Mouse (Mus musculus): Measurements from ENCODE around the gene Lkaaear1. TPM values are rescaled to one million over a fixed set of nuclear protein-coding genes. Genes with fewer than 3 reads are reported as not detected.

Gene Lkaaear1
- total RNA-seq, 1 experiment = not detected

DNA sequence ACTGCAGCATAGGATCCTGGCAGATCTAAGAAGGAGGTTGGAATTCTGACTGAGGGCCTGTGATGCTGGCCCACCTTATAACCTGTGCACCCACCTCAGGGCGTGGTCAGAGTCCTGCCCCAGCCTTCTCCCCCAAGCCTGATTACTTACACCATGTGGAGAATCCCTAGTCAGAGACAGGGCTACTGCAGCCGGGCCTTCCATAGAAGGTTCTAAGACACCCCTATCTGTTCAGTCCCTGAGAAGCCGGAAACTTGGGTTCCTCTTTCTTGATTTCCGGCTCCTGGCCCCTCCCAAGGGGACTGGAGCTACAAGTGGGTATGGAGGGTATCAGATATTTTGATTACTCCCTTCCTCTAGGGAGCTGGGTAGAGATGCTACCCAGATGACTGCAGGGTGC, 6.7 kb downstream of the Lkaaear1 start:
- no peak overlapping the region for H3K9ac ChIP-seq (ENCODE audit: insufficient read depth, low read depth, low read length, poor library complexity, severe bottlenecking)
- no peak for TF ChIP-seq ZNF384 (IDR thresholded peaks at IDR 0.05; ENCODE audit: low read depth, low read length)
- no peak for TF ChIP-seq ZC3H11A (IDR thresholded peaks at IDR 0.05; ENCODE audit: borderline replicate concordance, low read depth, low read length)
- no peak for TF ChIP-seq CHD2 (IDR thresholded peaks at IDR 0.05; ENCODE audit: low read depth, low read length)
- TF ChIP-seq HCFC1 (IDR thresholded peaks at IDR 0.05; ENCODE audit: borderline replicate concordance, insufficient read depth, low read length) = no peak
- no peak for TF ChIP-seq MAFK (IDR thresholded peaks at IDR 0.05; ENCODE audit: insufficient read depth, low read depth, low read length)
- in situ Hi-C loops (cut with MboI; ENCODE audit: low sequenced_read_pairs in 2 of 2, unreplicated experiment in 2 of 2) = no loop called here

DNA sequence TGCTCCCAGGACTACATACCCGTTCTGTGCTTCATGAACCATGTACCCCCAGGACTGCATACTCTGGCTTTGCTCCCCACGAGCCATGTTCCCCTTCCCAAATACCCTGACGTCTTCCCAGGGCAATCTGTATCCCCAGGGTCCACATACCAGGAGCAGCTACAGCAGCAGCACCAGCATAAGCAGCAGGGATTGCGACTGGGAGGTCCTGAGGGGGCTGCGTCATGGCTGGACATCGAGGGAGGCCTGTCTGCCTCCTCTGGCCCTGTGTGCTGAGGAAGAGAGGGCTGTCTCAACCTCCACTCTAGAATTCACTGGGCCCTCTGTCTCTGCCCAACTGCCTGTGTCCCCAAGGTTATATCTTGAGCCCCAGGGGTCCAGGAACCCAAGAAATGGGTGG, 7.2 kb downstream of the Lkaaear1 start:
- no peak overlapping the region for H3K4me3 ChIP-seq (ENCODE audit: insufficient read depth in 1 of 2, low read depth in 1 of 2, low read length in 2 of 2, poor library complexity in 1 of 2, severe bottlenecking in 1 of 2)
- in situ Hi-C loops (cut with MboI; ENCODE audit: low sequenced_read_pairs in 2 of 2, unreplicated experiment in 2 of 2) = no loop called here
- no peak overlapping the region for H3K27ac ChIP-seq (ENCODE audit: insufficient read depth, low read depth, low read length, poor library complexity, severe bottlenecking)
- no peak for TF ChIP-seq ZC3H11A (IDR thresholded peaks at IDR 0.05; ENCODE audit: borderline replicate concordance, low read depth, low read length)
- no peak for TF ChIP-seq MAFK (IDR thresholded peaks at IDR 0.05; ENCODE audit: insufficient read depth, low read depth, low read length)
- no peak for TF ChIP-seq HCFC1 (IDR thresholded peaks at IDR 0.05; ENCODE audit: borderline replicate concordance, insufficient read depth, low read length)
- TF ChIP-seq CHD2 (IDR thresholded peaks at IDR 0.05; ENCODE audit: low read depth, low read length) = no peak
- no peak for TF ChIP-seq ZNF384 (IDR thresholded peaks at IDR 0.05; ENCODE audit: low read depth, low read length)
- peaks cover 14% of the 10 kb centered on the region; the same call in 1 of the 2 replicates for H3K36me3 ChIP-seq (ENCODE audit: control insufficient read depth, insufficient read depth, low read length, poor library complexity, severe bottlenecking)
- H3K9me3 ChIP-seq (ENCODE audit: control insufficient read depth, insufficient read depth, low read depth, low read length) = no peaks in the 10 kb centered on the region
- H3K9ac ChIP-seq (ENCODE audit: insufficient read depth, low read depth, low read length, poor library complexity, severe bottlenecking) = no peak overlapping the region
- DNase-seq (ENCODE audit: low read depth, low spot score) = no peak
- peaks cover 0 to 7% of the 10 kb centered on the region in 2 experiments; a peak in 1 of 4 replicates for H3K4me1 ChIP-seq (ENCODE audit: control insufficient read depth in 2 of 2, insufficient read depth in 2 of 2, low read length in 2 of 2, poor library complexity in 1 of 2)

More for the DNA sequence above, 6.7 kb downstream of the Lkaaear1 start:
- Histone ChIP-seq H3K9me3 (ENCODE audit: control insufficient read depth, insufficient read depth, low read depth, low read length) (no peaks in the 10 kb centered on the region), H3K4me3 (ENCODE audit: insufficient read depth in 1 of 2, low read depth in 1 of 2, low read length in 2 of 2, poor library complexity in 1 of 2, severe bottlenecking in 1 of 2) (no peak overlapping the region), H3K27ac (ENCODE audit: insufficient read depth, low read depth, low read length, poor library complexity, severe bottlenecking) (no peak overlapping the region), H3K36me3 (ENCODE audit: control insufficient read depth, insufficient read depth, low read length, poor library complexity, severe bottlenecking) (peaks cover 13% of the 10 kb centered on the region; the same call in 1 of the 2 replicates), H3K4me1 (ENCODE audit: control insufficient read depth in 2 of 2, insufficient read depth in 2 of 2, low read length in 2 of 2, poor library complexity in 1 of 2) (peaks cover 0 to 7% of the 10 kb centered on the region in 2 experiments; a peak in 1 of 4 replicates)
- no peak for DNase-seq (ENCODE audit: low read depth, low spot score)

DNA sequence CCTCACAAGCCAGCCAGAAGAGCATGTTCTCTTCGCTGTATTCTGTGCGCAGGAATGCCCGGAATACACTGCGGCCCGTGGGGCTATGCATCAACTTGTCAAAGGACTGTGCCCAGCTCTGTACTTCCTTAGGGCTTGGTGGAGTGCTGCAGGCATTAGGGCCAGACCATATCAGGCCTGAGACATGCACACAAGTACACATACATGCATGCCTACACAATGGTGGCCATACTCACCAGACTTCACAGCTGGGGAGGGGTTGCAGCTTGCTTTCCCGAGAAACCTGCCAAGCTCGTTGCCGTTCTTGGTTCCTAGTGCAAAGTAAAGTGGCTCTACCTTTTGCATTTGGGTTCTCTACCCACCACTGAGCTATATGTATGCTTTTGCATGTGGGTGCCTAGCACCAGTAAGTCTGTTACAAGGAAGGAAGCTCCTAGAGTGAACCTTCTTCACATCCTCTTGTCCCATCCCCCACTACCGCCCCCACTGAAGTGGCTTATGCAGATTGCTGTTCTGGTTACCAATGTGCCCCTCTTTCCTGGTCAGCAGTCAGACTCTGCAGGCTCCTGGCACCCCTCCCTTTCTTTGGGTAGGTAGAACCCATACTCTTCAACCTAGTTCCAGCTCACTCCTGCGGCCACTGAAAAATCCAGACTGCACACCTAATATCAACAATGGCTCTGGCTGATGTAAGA, 8.6 kb downstream of the Lkaaear1 start:
- TF ChIP-seq HCFC1 (IDR thresholded peaks at IDR 0.05; ENCODE audit: borderline replicate concordance, insufficient read depth, low read length) = no peak
- no peak for TF ChIP-seq MAFK (IDR thresholded peaks at IDR 0.05; ENCODE audit: insufficient read depth, low read depth, low read length)
- TF ChIP-seq ZC3H11A (IDR thresholded peaks at IDR 0.05; ENCODE audit: borderline replicate concordance, low read depth, low read length) = no peak
- TF ChIP-seq CHD2 (IDR thresholded peaks at IDR 0.05; ENCODE audit: low read depth, low read length) = no peak
- no peak for TF ChIP-seq ZNF384 (IDR thresholded peaks at IDR 0.05; ENCODE audit: low read depth, low read length)
- in situ Hi-C loops (cut with MboI; ENCODE audit: low sequenced_read_pairs in 2 of 2, unreplicated experiment in 2 of 2) = no loop called here
- peaks cover 14% of the 10 kb centered on the region; the same call in 1 of the 2 replicates for H3K36me3 ChIP-seq (ENCODE audit: control insufficient read depth, insufficient read depth, low read length, poor library complexity, severe bottlenecking)
- DNase-seq (ENCODE audit: low read depth, low spot score) = no peak
- no peak overlapping the region for H3K9ac ChIP-seq (ENCODE audit: insufficient read depth, low read depth, low read length, poor library complexity, severe bottlenecking)
- H3K4me3 ChIP-seq (ENCODE audit: insufficient read depth in 1 of 2, low read depth in 1 of 2, low read length in 2 of 2, poor library complexity in 1 of 2, severe bottlenecking in 1 of 2) = no peak overlapping the region
- no peaks in the 10 kb centered on the region for H3K9me3 ChIP-seq (ENCODE audit: control insufficient read depth, insufficient read depth, low read depth, low read length)
- H3K4me1 ChIP-seq (ENCODE audit: control insufficient read depth in 2 of 2, insufficient read depth in 2 of 2, low read length in 2 of 2, poor library complexity in 1 of 2) = peaks cover 0 to 7% of the 10 kb centered on the region in 2 experiments; a peak in 1 of 4 replicates
- H3K27ac ChIP-seq (ENCODE audit: insufficient read depth, low read depth, low read length, poor library complexity, severe bottlenecking) = no peak overlapping the region

DNA sequence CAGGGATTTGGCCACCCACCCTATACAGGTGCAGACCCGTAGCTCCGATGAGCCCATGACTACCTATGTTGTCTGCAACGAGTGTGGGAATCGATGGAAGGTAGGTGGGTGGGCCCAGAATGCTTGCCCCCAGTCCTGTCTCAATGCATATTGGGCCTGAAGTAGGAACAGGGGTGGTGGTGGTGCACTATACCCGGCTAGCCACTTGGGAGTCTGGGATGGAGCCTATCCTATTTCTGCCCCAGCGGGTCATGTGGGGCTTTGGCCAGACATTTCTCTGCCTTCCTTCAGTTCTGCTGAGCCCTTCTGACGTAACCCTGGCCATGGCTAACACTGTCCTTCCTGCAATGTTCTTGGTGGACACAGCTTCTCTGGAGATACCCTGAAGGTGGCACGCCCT, 10.7 kb downstream of the Lkaaear1 start:
- no peak for DNase-seq (ENCODE audit: low read depth, low spot score)

More for the DNA sequence above, 10.7 kb downstream of the Lkaaear1 start:
- H3K4me1 ChIP-seq (ENCODE audit: control insufficient read depth in 2 of 2, insufficient read depth in 2 of 2, low read length in 2 of 2, poor library complexity in 1 of 2) = no peaks in the 10 kb centered on the region
- no peak for TF ChIP-seq CHD2 (IDR thresholded peaks at IDR 0.05; ENCODE audit: low read depth, low read length)
- no peak for TF ChIP-seq ZNF384 (IDR thresholded peaks at IDR 0.05; ENCODE audit: low read depth, low read length)
- TF ChIP-seq ZC3H11A (IDR thresholded peaks at IDR 0.05; ENCODE audit: borderline replicate concordance, low read depth, low read length) = no peak
- TF ChIP-seq MAFK (IDR thresholded peaks at IDR 0.05; ENCODE audit: insufficient read depth, low read depth, low read length) = no peak
- TF ChIP-seq HCFC1 (IDR thresholded peaks at IDR 0.05; ENCODE audit: borderline replicate concordance, insufficient read depth, low read length) = no peak
- in situ Hi-C loops (cut with MboI; ENCODE audit: low sequenced_read_pairs in 2 of 2, unreplicated experiment in 2 of 2) = no loop called here
- no peak overlapping the region for H3K27ac ChIP-seq (ENCODE audit: insufficient read depth, low read depth, low read length, poor library complexity, severe bottlenecking)
- no peak overlapping the region for H3K9ac ChIP-seq (ENCODE audit: insufficient read depth, low read depth, low read length, poor library complexity, severe bottlenecking)
- peaks cover 14% of the 10 kb centered on the region; the same call in 1 of the 2 replicates for H3K36me3 ChIP-seq (ENCODE audit: control insufficient read depth, insufficient read depth, low read length, poor library complexity, severe bottlenecking)
- H3K9me3 ChIP-seq (ENCODE audit: control insufficient read depth, insufficient read depth, low read depth, low read length) = no peaks in the 10 kb centered on the region
- no peak overlapping the region for H3K4me3 ChIP-seq (ENCODE audit: insufficient read depth in 1 of 2, low read depth in 1 of 2, low read length in 2 of 2, poor library complexity in 1 of 2, severe bottlenecking in 1 of 2)

Data from ES-E14 (cell line).